Mouse (Mus musculus): ENCODE data around the gene Negr1.

The Negr1 gene

GRCm38 (mm10) chr3:156925102-156925501 is 363.5 kb downstream of the Negr1 start:
- DNase-seq, result no peak

DNA sequence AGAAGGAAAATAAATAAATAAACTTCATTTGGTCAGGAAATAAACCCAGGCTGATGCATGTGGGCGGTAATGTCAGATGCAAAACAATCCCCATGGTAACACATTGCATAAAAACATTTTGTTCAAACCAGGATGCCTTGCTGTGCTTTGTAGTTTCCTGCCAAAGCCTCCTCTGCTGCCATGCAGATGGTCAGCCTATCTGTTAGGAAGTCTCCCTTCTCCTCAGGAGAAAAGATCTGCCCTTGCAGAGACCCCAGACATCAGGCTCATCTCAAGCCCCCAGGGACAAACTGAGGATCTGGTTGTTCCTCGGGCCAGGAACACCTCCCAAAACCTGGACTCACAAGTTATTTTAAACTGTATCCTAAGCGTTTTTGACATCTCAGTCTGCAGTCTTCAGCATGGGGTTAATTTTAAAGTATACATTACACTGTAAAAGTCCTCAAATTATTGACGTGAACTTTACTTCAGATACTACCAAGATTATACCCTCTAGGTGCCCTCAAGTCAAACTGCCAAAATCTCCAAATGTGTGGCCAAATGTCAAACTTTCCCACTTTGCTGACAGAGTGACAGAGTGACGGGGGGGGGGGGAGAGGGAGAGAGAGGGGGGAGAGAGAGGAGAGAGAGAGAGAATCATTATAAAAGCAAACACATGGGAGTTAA is 366.9 kb downstream of the Negr1 start:
- no peak for DNase-seq

- DNase-seq, result no peak
Measured at GRCm38 (mm10) chr3:156929062-156929397, 367.4 kb downstream of the Negr1 start.

DNA sequence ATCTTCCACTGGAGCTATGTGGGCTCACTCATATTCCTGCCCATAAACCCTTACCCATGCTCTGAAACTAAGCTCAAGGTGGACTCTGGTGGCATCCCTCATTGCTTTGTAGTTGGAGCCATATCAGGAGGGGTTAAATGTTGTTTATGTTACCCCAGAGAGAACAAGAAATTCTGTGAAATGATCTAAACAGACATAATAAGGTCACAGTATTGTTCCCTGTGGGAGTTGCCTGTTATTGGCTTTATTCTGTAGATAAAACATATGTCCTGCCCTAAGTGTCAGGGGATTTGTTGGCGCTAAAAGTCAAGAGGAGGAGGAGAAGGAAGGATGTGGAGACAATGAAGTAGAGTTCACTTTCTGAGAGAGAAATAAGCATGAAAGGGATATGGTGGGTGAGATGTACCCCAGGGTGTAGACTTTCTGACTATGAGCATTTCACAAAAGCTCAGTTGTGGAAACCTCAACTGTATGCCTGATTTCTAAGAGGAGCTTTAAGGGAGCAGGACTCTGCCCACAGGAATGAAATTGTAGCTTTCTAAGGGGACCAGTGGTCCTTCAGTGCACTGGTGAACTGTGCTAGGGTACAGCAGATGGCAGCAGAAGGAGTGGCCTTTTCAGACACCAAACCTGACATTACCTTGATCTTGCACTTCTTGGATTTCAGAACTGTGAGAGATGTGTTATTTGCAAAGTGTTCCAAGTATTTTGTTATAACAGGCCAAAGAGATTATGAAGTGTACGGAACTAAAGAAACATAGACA is 368.3 kb downstream of the Negr1 start:
- DNase-seq, result no peak

DNA sequence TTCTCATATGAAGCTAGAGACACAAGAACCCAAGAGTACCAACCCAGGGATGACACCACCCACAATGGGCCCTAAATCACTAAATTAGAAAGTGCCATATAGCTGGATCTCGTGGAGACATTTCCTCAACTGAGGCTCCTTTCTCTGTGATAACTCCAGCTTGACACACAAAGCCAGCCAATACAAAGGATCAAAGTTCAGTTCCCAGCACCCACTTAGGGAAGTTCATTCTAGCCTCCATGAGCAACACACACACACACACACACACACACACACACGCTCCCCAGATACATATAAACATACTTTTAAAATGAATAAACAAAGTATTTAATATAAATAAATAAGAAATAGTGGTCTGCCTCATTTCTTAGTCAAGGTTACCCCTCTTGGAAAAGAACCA is 369.4 kb downstream of the Negr1 start:
- no peak for DNase-seq

- no peak for DNase-seq
Measured at GRCm38 (mm10) chr3:156931540-156931939, 369.9 kb downstream of the Negr1 start.

GRCm38 (mm10) chr3:156934778-156935290 is 373.2 kb downstream of the Negr1 start:
- no peak for DNase-seq

- DNase-seq, result no peak
Measured at GRCm38 (mm10) chr3:156947404-156947803, 385.8 kb downstream of the Negr1 start.

DNA sequence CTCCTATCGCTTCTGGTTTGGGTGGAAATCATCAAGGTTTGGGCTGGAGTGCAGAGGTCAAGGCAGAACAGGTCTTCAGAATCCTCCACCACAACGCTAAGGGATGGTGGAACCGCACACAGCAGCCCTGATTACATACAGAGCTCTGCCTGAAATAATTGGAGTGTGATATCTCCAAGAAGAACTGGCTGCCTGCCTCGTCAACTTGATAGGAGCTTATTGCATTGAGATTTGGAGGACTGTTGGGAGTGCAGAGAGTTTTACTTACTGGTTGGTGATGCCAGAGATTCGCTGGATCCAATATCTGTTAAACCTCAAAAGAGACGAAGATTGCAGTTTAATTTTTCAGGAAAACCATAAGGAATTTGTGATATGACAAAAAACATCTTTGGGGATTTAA is 391.4 kb downstream of the Negr1 start:
- DNase-seq, result no peak

- no peak for DNase-seq
Measured at GRCm38 (mm10) chr3:156955094-156955493, 393.5 kb downstream of the Negr1 start.

- DNase-seq, result no peak
Measured at GRCm38 (mm10) chr3:156958640-156959039, 397.0 kb downstream of the Negr1 start.

DNA sequence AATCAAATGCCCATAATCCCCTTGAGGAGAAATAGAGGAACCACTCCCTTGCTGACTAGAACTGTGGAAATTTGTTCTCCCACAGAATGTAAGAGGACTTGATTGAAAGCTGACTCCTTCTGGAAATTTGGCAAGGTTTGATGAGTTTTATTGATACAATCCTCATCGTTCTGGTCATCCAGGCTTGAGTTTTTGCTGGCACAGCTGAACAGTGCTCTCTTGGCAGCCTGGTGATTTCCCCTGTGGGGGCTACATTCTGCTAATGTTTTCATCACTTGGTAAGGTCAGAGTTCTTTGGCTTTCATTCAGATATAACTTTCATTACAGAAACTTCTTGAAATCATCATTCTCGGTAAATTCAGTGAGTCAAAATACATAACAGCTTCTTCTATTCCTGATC is 407.2 kb downstream of the Negr1 start:
- no peak for DNase-seq

DNA sequence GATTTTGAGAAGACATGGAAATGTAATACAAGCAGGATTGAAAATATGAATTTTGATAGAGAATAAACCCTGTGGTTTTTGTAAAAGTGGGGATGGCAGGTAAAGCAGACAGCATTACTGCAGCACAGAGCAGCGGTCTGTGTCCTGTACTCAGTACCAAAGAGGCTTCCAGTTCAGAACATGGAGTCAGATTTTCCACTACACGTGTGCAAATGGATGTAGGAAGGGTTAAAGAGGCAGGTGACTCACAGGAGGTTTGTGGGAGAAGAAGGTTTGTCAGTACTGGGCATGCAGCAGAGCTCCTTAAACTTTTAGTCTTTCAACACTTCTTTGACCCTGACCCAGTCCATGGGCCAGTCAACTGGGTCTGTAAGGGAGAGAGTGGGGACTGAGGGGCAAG is 409.5 kb downstream of the Negr1 start:
- DNase-seq, result no peak

DNA sequence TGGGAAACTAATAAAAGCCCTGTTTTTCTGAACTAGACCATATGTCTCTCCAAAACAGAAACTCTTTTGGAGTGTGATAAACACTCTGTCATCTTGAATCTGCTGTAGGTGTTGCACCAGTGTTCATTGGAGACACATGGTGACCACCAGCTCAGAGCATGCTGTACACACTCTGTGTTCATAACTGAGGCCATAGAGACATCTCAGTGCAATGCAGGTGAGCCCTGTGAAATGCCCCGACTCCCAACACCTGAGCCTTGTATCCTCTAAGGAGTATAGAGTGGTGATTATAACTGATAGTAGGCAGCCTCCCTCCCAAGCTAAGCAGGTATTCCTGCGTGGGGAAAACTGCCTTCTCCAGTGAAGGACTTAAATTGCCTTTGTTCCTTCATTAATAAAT is 415.2 kb downstream of the Negr1 start:
- no peak for DNase-seq

DNA sequence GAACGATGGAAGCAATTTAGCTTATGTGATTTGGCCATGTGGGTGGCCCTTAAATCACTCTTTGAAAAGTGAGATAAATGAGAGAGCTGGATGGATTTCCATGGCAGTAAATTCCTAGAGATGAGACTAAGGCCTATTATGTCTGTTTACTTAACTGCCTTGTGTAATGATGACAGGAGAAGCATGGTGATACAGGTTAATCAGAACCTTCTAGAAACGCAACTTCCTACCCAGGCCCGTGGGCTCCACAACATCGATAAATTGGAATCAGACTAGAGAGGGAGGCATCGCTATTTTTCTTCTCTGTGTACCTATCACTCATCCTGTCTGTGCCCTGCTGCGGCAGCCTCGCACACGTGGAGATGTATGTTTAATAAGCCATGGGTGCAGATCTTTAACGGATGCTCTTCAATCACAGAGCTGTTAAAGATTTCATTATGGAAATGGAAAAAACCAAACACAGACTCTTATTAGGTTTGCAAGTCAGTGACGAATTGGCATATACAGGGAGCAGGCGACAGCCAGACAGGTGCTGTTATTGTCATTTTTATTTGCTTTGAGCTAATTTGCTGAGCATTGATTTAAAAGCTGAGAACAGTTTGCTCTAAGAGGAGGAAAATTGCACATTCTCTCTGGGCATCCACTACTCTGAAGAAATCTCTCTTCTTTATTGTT is 418.6 kb downstream of the Negr1 start:
- no peak for DNase-seq

GRCm38 (mm10) chr3:156982102-156982501 is 420.5 kb downstream of the Negr1 start:
- DNase-seq, result peak; percentile 5

GRCm38 (mm10) chr3:156987113-156987512 is 425.5 kb downstream of the Negr1 start:
- DNase-seq, result no peak

GRCm38 (mm10) chr3:156992171-156992570 is 430.6 kb downstream of the Negr1 start:
- no peak for DNase-seq

DNA sequence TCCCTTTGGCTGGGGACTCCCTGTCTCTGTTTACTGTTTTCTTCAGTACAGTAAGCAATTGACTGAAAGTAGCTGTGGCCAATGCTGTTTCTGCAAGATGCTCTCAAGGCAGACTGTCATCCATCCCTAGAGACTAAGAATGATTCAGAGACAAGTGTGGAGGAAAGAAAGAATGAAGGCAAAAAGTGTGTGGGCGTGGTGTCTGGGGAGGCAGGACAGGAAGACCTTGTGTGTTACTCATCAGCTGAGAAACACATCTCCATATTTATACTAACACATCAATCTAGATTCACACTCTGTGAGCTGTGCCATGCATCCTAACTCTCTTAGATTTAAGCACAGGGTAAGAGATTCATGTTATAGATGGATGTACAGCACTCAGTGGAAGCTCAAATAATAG is 431.2 kb downstream of the Negr1 start:
- DNase-seq, result no peak

GRCm38 (mm10) chr3:156999177-156999808 is 437.7 kb downstream of the Negr1 start:
- no peak for DNase-seq

- no peak for DNase-seq
Measured at GRCm38 (mm10) chr3:157021632-157022031, 460.0 kb downstream of the Negr1 start.

- no peak for DNase-seq
Measured at GRCm38 (mm10) chr3:157024580-157024979, 463.0 kb downstream of the Negr1 start.

DNA sequence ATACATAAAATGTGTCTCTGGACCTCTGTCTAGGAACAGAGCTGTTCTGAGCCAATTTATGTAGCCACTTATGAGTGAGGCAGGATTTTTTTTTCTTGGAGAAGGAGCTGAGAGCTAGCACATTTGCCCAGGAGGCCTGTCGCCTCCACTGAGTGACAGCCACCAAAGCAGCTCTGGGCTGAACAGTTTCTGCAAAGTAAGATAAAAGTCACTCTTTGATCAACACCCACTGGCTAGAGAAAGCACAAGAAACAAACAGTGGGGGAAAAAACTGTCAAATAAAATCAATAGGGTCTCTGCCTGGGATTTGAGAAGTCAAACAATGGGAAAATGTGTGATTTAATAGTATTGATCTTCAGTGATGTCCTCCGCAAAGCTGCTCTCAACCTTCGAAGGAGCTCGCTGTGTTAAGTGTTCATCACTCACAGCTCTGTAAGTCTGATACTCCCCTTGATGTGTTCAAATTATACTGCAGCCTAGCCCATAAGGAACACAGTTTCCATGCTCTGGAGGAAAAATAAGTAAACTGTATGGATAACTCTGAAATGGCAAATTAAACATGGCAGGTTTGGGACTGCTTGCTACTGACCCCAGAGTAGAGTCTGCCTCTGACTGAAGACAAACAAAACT is 470.0 kb downstream of the Negr1 start:
- no peak for DNase-seq

Data from liver (tissue).